Mouse (Mus musculus): ENCODE measurements around the gene Ripk1. TPM values are rescaled to one million over a fixed set of nuclear protein-coding genes. Genes with fewer than 3 reads are reported as not detected.

Ripk1 gene
- polyA plus RNA-seq, 1 experiment from 2014 or later = 22.0 TPM

GRCm38 (mm10) chr13:34003058-34003457, 895 bp downstream of the Ripk1 start:
- Histone ChIP-seq H3K4me1 (peaks cover 3% of the 10 kb centered on the region; the same call in 1 of the 2 replicates), H3K9ac (peak overlapping the region; percentile 7; the same call in 1 of the 2 replicates), H3K4me3 (replicated peaks) (peak overlapping the region; percentile 97), H3K9me3 (no peaks in the 10 kb centered on the region), H3K4me2 (peak overlapping the region; percentile 65), H3K27ac (no peak overlapping the region), H3K36me3 (no peaks in the 10 kb centered on the region), H3K27me3 (replicated peaks) (no peaks in the 10 kb centered on the region)
- no peak for ATAC-seq (ENCODE audit: insufficient read depth, low FRiP score, low read depth)
- WGBS = 3% methylated on average over 5 of the region's 5 CpGs

GRCm38 (mm10) chr13:34007234-34007633, 5.1 kb downstream of the Ripk1 start:
- WGBS = 67% methylated on average over 2 of the region's 2 CpGs
- H3K27me3 ChIP-seq (replicated peaks) = no peaks in the 10 kb centered on the region
- peaks cover 3% of the 10 kb centered on the region; the same call in 1 of the 2 replicates for H3K4me1 ChIP-seq
- H3K36me3 ChIP-seq = peaks cover 9% of the 10 kb centered on the region; the same call in 1 of the 2 replicates
- H3K9me3 ChIP-seq = no peaks in the 10 kb centered on the region
- no peak overlapping the region for H3K27ac ChIP-seq
- no peak for ATAC-seq (ENCODE audit: insufficient read depth, low FRiP score, low read depth)
- no peak overlapping the region for H3K4me2 ChIP-seq
- H3K4me3 ChIP-seq (replicated peaks) = no peak overlapping the region
- no peak overlapping the region for H3K9ac ChIP-seq

GRCm38 (mm10) chr13:34016927-34017569, 14.9 kb downstream of the Ripk1 start:
- Histone ChIP-seq H3K27me3 (replicated peaks) (no peaks in the 10 kb centered on the region), H3K4me2 (no peak overlapping the region), H3K4me1 (no peaks in the 10 kb centered on the region), H3K27ac (no peak overlapping the region), H3K9ac (no peak overlapping the region), H3K4me3 (replicated peaks) (no peak overlapping the region), H3K9me3 (no peaks in the 10 kb centered on the region), H3K36me3 (peaks cover 47% of the 10 kb centered on the region)
- ATAC-seq (ENCODE audit: insufficient read depth, low FRiP score, low read depth) = no peak
- WGBS = 90% methylated on average over 9 of the region's 9 CpGs

GRCm38 (mm10) chr13:34018521-34018920, 16.4 kb downstream of the Ripk1 start:
- H3K9ac ChIP-seq = no peak overlapping the region
- no peaks in the 10 kb centered on the region for H3K9me3 ChIP-seq
- H3K4me2 ChIP-seq = no peak overlapping the region
- no peak overlapping the region for H3K27ac ChIP-seq
- H3K4me3 ChIP-seq (replicated peaks) = no peak overlapping the region
- H3K36me3 ChIP-seq = peaks cover 45% of the 10 kb centered on the region
- 91% methylated on average over 1 of the region's 1 CpGs for WGBS
- no peaks in the 10 kb centered on the region for H3K27me3 ChIP-seq (replicated peaks)
- H3K4me1 ChIP-seq = no peaks in the 10 kb centered on the region
- no peak for ATAC-seq (ENCODE audit: insufficient read depth, low FRiP score, low read depth)

GRCm38 (mm10) chr13:34021998-34022397, 19.8 kb downstream of the Ripk1 start:
- WGBS = 76% methylated on average over 2 of the region's 2 CpGs
- H3K4me2 ChIP-seq = no peak overlapping the region
- H3K4me3 ChIP-seq (replicated peaks) = no peak overlapping the region
- no peaks in the 10 kb centered on the region for H3K9me3 ChIP-seq
- no peak for ATAC-seq (ENCODE audit: insufficient read depth, low FRiP score, low read depth)
- H3K9ac ChIP-seq = no peak overlapping the region
- no peak overlapping the region for H3K27ac ChIP-seq
- H3K36me3 ChIP-seq = peaks cover 25% of the 10 kb centered on the region
- no peaks in the 10 kb centered on the region for H3K27me3 ChIP-seq (replicated peaks)
- H3K4me1 ChIP-seq = no peaks in the 10 kb centered on the region

- H3K27ac ChIP-seq = no peak overlapping the region
- no peak overlapping the region for H3K4me3 ChIP-seq (replicated peaks)
- 70% methylated on average over 2 of the region's 2 CpGs for WGBS
- H3K4me1 ChIP-seq = peaks cover 1% of the 10 kb centered on the region; the same call in 1 of the 2 replicates
- ATAC-seq (ENCODE audit: insufficient read depth, low FRiP score, low read depth) = no peak
- H3K9ac ChIP-seq = no peak overlapping the region
- H3K4me2 ChIP-seq = no peak overlapping the region
- peaks cover 14% of the 10 kb centered on the region for H3K36me3 ChIP-seq
- H3K9me3 ChIP-seq = no peaks in the 10 kb centered on the region
- H3K27me3 ChIP-seq (replicated peaks) = no peaks in the 10 kb centered on the region
Observed at GRCm38 (mm10) chr13:34032041-34032440, 29.9 kb downstream of the Ripk1 start.

- Histone ChIP-seq H3K4me2 (no peak overlapping the region), H3K4me3 (replicated peaks) (no peak overlapping the region), H3K9me3 (no peaks in the 10 kb centered on the region), H3K9ac (no peak overlapping the region), H3K27me3 (replicated peaks) (no peaks in the 10 kb centered on the region), H3K27ac (no peak overlapping the region), H3K36me3 (0 out of 2 replicates have a peak, but pooled peaks cover 5% of the 10 kb centered on the region), H3K4me1 (peaks cover 10% of the 10 kb centered on the region; the same call in 1 of the 2 replicates)
- ATAC-seq (ENCODE audit: insufficient read depth, low FRiP score, low read depth) = no peak
- WGBS = 73% methylated on average over 3 of the region's 3 CpGs
Observed at GRCm38 (mm10) chr13:34035424-34035823, 33.3 kb downstream of the Ripk1 start.

GRCm38 (mm10) chr13:34036726-34037125, 34.6 kb downstream of the Ripk1 start:
- H3K36me3 ChIP-seq = no peaks in the 10 kb centered on the region
- H3K27me3 ChIP-seq (replicated peaks) = no peaks in the 10 kb centered on the region
- no peaks in the 10 kb centered on the region for H3K9me3 ChIP-seq
- H3K4me1 ChIP-seq = peaks cover 10% of the 10 kb centered on the region; the same call in 1 of the 2 replicates
- no peak overlapping the region for H3K9ac ChIP-seq
- peak overlapping the region; percentile 86; the same call in 1 of the 2 replicates for H3K27ac ChIP-seq
- ATAC-seq (ENCODE audit: insufficient read depth, low FRiP score, low read depth) = no peak
- 71% methylated on average over 5 of the region's 5 CpGs for WGBS
- no peak overlapping the region for H3K4me3 ChIP-seq (replicated peaks)
- no peak overlapping the region for H3K4me2 ChIP-seq

- peak; percentile 90 for ATAC-seq (ENCODE audit: insufficient read depth, low FRiP score, low read depth)
- Histone ChIP-seq H3K4me1 (peaks cover 10% of the 10 kb centered on the region; the same call in 1 of the 2 replicates), H3K4me3 (replicated peaks) (peak within 1 kb of the TSS; percentile 69), H3K9ac (peak within 1 kb of the TSS; percentile 76), H3K4me2 (peak within 1 kb of the TSS; percentile 73), H3K27me3 (replicated peaks) (no peaks in the 10 kb centered on the region), H3K27ac (peak within 1 kb of the TSS; percentile 86), H3K36me3 (no peaks in the 10 kb centered on the region), H3K9me3 (no peaks in the 10 kb centered on the region)
- under 1% methylated on average over 37 of the region's 37 CpGs for WGBS
Observed at GRCm38 (mm10) chr13:34037172-34038055, 35.3 kb downstream of the Ripk1 start, which contains the start of gene Bphl. TSS of gene Bphl (plus strand) at chr13:34037597.

GRCm38 (mm10) chr13:34038056-34038432, 35.9 kb downstream of the Ripk1 start:
- peak overlapping the region; percentile 69 for H3K4me3 ChIP-seq (replicated peaks)
- H3K4me1 ChIP-seq = peaks cover 10% of the 10 kb centered on the region; the same call in 1 of the 2 replicates
- peak overlapping the region; percentile 73 for H3K4me2 ChIP-seq
- no peaks in the 10 kb centered on the region for H3K36me3 ChIP-seq
- 43% methylated on average over 5 of the region's 5 CpGs for WGBS
- H3K27me3 ChIP-seq (replicated peaks) = no peaks in the 10 kb centered on the region
- H3K9me3 ChIP-seq = no peaks in the 10 kb centered on the region
- peak overlapping the region; percentile 86; the same call in 1 of the 2 replicates for H3K27ac ChIP-seq
- ATAC-seq (ENCODE audit: insufficient read depth, low FRiP score, low read depth) = 0 out of 2 replicates have a peak, but pooled peaks have one; percentile 8
- H3K9ac ChIP-seq = peak overlapping the region; percentile 76

GRCm38 (mm10) chr13:34038901-34039341, 36.8 kb downstream of the Ripk1 start:
- H3K4me3 ChIP-seq (replicated peaks) = peak overlapping the region; percentile 8; the same call in 1 of the 2 replicates
- peak overlapping the region; percentile 73 for H3K4me2 ChIP-seq
- no peaks in the 10 kb centered on the region for H3K27me3 ChIP-seq (replicated peaks)
- ATAC-seq (ENCODE audit: insufficient read depth, low FRiP score, low read depth) = no peak
- no peaks in the 10 kb centered on the region for H3K36me3 ChIP-seq
- 36% methylated on average over 8 of the region's 8 CpGs for WGBS
- no peaks in the 10 kb centered on the region for H3K9me3 ChIP-seq
- peaks cover 10% of the 10 kb centered on the region; the same call in 1 of the 2 replicates for H3K4me1 ChIP-seq
- no peak overlapping the region for H3K27ac ChIP-seq
- H3K9ac ChIP-seq = no peak overlapping the region

Data from stomach, embryonic 15.5 days (tissue).